Mouse (Mus musculus) heart, postnatal 10 days (tissue): ENCODE results near the gene Triobp. TPM values are rescaled to one million over a fixed set of nuclear protein-coding genes. Genes with fewer than 3 reads are reported as not detected.
A peak's percentile ranks its signal among the peaks of the same experiment; 100 is the strongest.

ENCODE experiments used
- DNase-seq, 2 experiments: peaks; one replicate each; pipeline ENCODE4 v3.0.0; 2021
- intact Hi-C: fragments of 180-260 bp; cut with DNase I; formaldehyde crosslinking; loops from one replicate; pipeline ENCODE4 v1.15.1; 2025
- total RNA-seq, 2 experiments: library from RNA; stranded (reverse); gene quantifications; 2 replicates each; pipeline ENCODE4 v1.2.3; 2021

The Triobp gene
- total RNA-seq, 2 experiments from 2014 or later = 49.2 to 58.0 TPM

DNA sequence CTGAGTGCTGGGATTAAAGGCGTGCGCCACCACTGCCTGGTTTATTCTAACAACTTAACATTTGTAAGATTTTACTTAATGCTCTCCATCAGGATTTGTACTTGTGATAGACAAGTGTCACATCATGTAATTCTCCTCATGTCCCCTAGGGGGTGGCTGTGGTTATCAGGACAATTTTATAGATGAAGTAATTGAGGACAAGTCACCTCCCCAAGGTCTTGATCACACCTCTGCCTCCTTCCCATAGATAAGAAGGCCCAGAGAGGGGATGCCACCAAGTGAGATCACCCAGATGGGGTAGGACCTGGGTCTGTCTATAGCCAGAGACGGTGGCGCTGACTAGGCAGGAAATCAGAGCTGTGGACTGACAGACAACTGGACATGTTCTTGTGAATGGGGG, 8.8 kb downstream of the Triobp start:
- no peak for DNase-seq
- intact Hi-C loops = no loop called here

- no peak for DNase-seq
- intact Hi-C loops = no loop called here
Measured at GRCm38 (mm10) chr15:78957021-78957420, 9.5 kb downstream of the Triobp start.

- intact Hi-C loops = no loop called here
Measured at GRCm38 (mm10) chr15:78959537-78959936, 12.0 kb downstream of the Triobp start.

GRCm38 (mm10) chr15:78960088-78960487, 12.6 kb downstream of the Triobp start:
- intact Hi-C loops = no loop called here
- peak; percentile 72 to 75 for DNase-seq

More at GRCm38 (mm10) chr15:78959537-78959936, 12.0 kb downstream of the Triobp start:
- DNase-seq = no peak

GRCm38 (mm10) chr15:78962885-78963284, 15.4 kb downstream of the Triobp start:
- peak; percentile 63 to 84 for DNase-seq
- intact Hi-C loops = loop anchor here (1.0 kb wide), 1 partner anchor 48 kb away; no protein-coding TSS in a partner anchor

DNA sequence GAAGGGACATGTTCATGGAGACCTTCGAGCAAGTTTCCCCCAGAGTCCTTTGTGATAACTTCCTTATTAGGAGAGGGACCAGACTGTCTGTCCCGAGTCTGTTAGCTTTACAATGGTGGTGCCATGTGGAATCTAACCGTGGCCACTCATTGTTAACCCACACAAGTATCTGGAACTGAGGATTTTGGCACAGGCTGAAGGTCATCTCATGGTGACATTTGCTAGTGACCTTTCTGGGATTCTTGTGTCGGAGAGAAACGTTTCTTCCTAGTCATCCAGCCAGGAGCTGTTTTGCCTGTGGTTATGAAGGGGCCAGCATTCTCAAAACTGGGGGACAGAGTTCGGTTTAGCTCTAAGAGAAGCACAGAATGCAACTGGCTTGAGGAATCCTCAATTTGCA, 24.1 kb downstream of the Triobp start:
- DNase-seq = no peak
- intact Hi-C loops = no loop called here

- DNase-seq = peak; percentile 16 to 32
- intact Hi-C loops = no loop called here
Measured at GRCm38 (mm10) chr15:78973950-78974349, 26.4 kb downstream of the Triobp start.

GRCm38 (mm10) chr15:78977676-78978159, 30.2 kb downstream of the Triobp start:
- intact Hi-C loops = no loop called here
- no peak for DNase-seq

- DNase-seq = peak; percentile 92
- intact Hi-C loops = no loop called here
Measured at GRCm38 (mm10) chr15:78978875-78979274, 31.4 kb downstream of the Triobp start.

GRCm38 (mm10) chr15:78980084-78980483, 32.6 kb downstream of the Triobp start:
- intact Hi-C loops = no loop called here
- DNase-seq = no peak

GRCm38 (mm10) chr15:78982658-78983435, 35.3 kb downstream of the Triobp start:
- DNase-seq = peak; percentile 89 to 91
- intact Hi-C loops = no loop called here

DNA sequence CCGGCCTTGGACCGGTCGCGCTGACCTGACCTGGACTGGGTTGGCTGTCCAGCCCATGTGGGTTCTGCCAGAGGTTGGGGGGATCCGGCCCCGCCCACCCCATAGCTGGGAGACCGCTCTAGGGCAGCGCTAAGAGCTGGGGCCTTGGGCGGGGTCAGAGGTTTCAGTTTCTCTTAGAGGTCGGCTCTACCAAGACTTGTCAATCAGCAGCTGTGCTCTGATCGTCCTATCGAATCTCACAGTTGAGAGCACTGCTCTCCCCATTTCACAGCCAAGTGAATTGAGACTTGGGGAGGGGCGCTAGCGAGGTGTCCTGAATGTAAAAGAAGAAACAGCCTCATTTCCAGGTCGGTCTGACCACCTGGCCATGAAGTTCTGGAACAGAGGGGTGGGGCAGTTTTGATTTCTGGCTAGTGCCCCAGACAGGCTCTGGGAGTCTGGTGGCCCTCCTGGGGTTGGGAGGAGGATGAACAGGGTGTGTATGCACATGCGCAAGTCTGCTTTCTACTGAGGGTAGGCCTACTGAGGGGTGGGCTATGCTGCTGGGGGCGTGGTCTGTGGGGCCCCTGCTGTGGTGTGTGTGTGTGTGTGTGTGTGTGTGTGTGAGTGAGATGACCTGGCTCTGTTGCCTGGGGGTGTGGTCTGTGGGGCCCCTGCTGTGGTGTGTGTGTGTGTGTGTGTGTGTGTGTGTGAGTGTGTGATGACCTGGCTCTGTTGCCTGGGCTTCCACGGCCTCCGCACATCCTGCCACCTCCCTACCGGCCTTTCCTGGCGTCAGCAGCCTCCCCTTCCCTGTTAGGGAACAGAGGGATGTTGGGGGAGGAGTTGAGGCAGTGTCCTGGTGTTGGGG, 36.1 kb downstream of the Triobp start:
- DNase-seq = peak; percentile 73
- intact Hi-C loops = no loop called here

- intact Hi-C loops = no loop called here
- DNase-seq = peak; percentile 15 to 29
Measured at GRCm38 (mm10) chr15:78984286-78984778, 36.8 kb downstream of the Triobp start.

DNA sequence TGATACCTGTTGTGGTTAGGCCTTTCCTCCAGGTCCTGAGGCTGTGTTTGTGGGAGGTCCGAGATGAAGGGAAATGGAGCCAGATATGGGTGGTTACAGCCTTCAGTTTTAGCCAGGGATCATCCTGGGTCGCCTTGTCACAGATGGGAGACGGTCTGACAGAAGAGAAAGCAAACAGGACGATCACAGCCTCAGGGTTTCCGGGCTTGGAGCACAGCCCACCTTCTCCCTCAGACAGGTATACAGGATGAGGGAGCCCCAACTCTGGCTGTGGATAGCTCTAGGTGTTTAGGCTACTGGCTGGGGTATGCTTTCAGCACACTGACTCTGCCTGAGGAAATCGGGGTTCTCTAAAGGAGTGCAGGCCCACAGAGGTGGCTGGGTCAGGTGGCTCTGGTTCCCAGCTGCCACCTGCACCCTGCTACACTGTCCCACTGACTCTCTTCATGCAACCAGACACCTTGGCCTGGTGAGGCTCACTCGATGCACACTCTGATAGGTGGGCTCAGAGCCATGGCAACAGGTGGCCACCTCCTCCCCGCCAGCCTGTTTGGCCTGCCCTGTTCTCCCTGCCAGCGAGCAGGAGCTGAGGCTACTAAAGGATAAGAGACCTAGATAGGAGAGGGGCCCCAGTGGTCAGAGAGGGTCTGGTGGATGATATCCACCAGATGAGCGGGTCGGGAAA, 39.2 kb downstream of the Triobp start:
- DNase-seq = no peak
- intact Hi-C loops = loop anchor here (2.0 kb wide), 1 partner anchor 38 kb away; no protein-coding TSS in a partner anchor

DNA sequence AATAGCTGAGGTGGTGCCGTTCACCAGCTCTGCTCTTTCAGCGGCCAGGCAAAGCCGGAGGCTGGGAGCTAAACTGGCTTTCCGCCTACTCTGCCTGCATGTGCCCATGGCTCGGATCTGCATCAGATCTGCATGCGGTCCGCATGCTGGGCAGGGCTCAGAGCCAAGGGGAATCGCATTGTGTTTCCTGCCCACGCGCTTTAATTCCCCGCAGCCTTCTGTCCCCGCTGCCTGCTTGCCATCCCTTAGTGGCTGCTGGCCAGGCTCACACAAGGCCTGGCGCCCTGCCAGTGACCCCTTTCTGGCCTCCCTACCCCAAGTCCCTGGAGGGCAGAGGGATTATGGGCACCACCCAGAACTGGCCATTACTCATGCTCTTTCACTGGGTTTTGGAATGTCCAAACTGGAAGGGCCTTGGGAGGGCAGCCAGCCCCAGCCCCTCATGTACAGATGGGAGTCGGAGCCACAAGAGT, 41.0 kb downstream of the Triobp start:
- DNase-seq = peak; percentile 65 to 69
- intact Hi-C loops = no loop called here

- DNase-seq = no peak
- intact Hi-C loops = no loop called here
Measured at GRCm38 (mm10) chr15:78989152-78990092, 41.9 kb downstream of the Triobp start.

- no peak for DNase-seq
- intact Hi-C loops = no loop called here
Measured at GRCm38 (mm10) chr15:78990093-78990463, 42.6 kb downstream of the Triobp start.

DNA sequence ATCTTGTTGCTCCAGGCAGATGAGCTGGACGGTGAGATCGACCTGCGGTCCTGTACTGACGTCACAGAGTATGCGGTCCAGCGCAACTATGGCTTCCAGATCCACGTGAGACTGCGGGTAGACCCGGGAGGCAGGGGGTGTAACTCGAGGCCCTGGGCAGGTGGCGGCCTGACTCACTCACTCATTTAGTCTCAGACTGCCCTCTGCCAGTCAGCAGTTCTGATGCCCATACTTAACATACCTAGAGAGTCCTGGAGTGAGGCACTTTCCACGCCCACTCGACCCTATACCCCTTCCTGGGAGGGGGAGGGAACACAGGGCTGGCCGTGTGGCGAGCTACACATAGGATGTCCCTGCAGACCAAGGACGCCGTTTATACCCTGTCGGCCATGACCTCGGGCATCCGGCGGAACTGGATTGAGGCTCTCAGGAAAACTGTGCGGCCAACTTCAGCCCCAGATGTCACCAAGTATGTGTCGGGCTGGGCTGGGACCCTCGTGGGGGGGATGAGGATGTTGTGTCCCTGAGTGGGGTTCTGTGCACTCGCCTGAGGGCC, 43.5 kb downstream of the Triobp start:
- intact Hi-C loops = no loop called here
- no peak for DNase-seq

DNA sequence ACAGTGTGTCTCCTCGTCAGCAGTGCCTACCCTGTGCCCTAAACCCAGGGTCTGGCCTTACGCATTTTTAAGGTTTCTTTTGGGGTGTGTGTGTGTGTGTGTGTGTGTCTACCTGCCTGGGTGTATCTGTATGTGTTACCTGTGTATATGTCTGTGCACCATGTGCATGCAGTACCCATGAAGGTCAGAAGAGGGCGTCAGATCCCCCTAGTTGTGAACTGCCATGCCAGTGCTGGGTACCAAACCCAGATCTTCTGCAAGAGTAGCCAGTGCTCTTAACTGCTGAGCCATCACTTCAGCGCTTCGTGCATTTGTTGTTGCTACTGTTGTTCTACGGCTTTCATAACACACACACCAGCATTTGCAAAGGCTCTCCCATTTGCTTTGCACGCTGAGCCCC, 44.7 kb downstream of the Triobp start:
- no peak for DNase-seq
- intact Hi-C loops = no loop called here
